Mouse (Mus musculus) hindbrain, embryonic 15.5 days (tissue): ENCODE measurements around the gene Mospd1. TPM values are rescaled to one million over a fixed set of nuclear protein-coding genes. Genes with fewer than 3 reads are reported as not detected.

ENCODE experiments used
- ATAC-seq: fragments of 200-750 bp; cut with Nextera tagmentation; 2 replicates; pipeline ENCODE4 v1.8.0; 2017; ENCODE audit warnings: low read depth, moderate number of reproducible peaks, moderate TSS enrichment; ENCODE audit not compliant: low FRiP score
- H3K27ac ChIP-seq: fragments of 300-500 bp; sonication (generic); replicated peaks from 2 replicates; pipeline ENCODE4 v1.5.1; 2015; ENCODE audit warnings: mild to moderate bottlenecking, inconsistent platforms
- H3K27me3 ChIP-seq: fragments of 300-500 bp; sonication (generic); 2 replicates; pipeline ENCODE4 v1.6.1; 2015; ENCODE audit warnings: control low read depth, inconsistent platforms
- H3K36me3 ChIP-seq: fragments of 300-500 bp; sonication (generic); 2 replicates; pipeline ENCODE4 v1.6.1; 2015; ENCODE audit warnings: control low read depth, inconsistent platforms
- H3K4me1 ChIP-seq: fragments of 300-500 bp; sonication (generic); replicated peaks from 2 replicates; pipeline ENCODE4 v1.6.1; 2015; ENCODE audit warnings: control low read depth, inconsistent platforms
- H3K4me2 ChIP-seq: fragments of 300-500 bp; sonication (generic); 2 replicates; pipeline ENCODE4 v1.6.1; 2015; ENCODE audit warnings: moderate library complexity, mild to moderate bottlenecking, inconsistent platforms
- H3K4me3 ChIP-seq: fragments of 300-500 bp; sonication (generic); 2 replicates; pipeline ENCODE4 v1.5.1; 2015; ENCODE audit warnings: mild to moderate bottlenecking, inconsistent platforms
- H3K9ac ChIP-seq: fragments of 300-500 bp; sonication (generic); 2 replicates; pipeline ENCODE4 v1.6.1; 2015; ENCODE audit warnings: inconsistent platforms
- H3K9me3 ChIP-seq: fragments of 300-500 bp; sonication (generic); 2 replicates; pipeline ENCODE4 v1.6.1; 2016; ENCODE audit warnings: control low read depth, inconsistent platforms
- WGBS: fragments of 180-500 bp; shearing (Covaris S2); methylation state at CpG from one replicate; pipeline ENCODE4 v1.1.7; 2015; 5-methylcytosine and 5-hydroxymethylcytosine counted together
- polyA plus RNA-seq: library from polyadenylated mRNA; unstranded; fragments of >200 nt; fragmentation: Nextera tagmentation; extraction: Ambion mirVana; gene quantifications from 2 replicates; pipeline ENCODE4 v1.2.1, GENCODE M21; 2015

Gene Mospd1
- polyA plus RNA-seq: 42.8 and 43.6 TPM in 2 replicates

DNA sequence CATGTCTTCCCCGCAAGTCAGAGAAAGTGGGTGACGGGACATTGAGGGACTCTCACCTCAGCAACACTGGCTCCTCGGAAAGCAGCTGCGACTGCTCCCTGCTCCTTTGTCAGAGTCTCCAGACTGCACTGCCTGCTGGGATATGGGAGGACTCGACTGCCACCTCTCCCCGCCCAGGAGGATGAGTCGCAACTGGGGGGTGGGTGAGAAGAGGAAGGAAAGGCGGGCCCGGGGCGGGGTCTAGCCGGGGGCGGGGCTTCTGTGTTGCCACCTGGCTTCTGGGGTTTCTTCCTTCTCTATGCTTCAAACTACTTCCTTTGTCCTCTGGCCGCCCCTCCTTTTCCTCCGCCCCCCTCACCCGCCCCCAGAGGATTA, at the start of gene Mospd1:
Gene Mospd1, minus strand, starts transcription at position 137 of the 375 bp plus-strand sequence.
- Histone ChIP-seq H3K27me3 (no peaks in the 10 kb centered on the region), H3K27ac (peak within 1 kb of the TSS; percentile 81), H3K4me2 (peak within 1 kb of the TSS; percentile 58), H3K9me3 (no peaks in the 10 kb centered on the region), H3K36me3 (no peaks in the 10 kb centered on the region), H3K4me1 (peaks cover 4% of the 10 kb centered on the region), H3K9ac (peak within 1 kb of the TSS; percentile 60), H3K4me3 (peak within 1 kb of the TSS; percentile 65)
- 9% methylated on average over 11 of the region's 15 CpGs for WGBS
- peak; percentile 99 for ATAC-seq

DNA sequence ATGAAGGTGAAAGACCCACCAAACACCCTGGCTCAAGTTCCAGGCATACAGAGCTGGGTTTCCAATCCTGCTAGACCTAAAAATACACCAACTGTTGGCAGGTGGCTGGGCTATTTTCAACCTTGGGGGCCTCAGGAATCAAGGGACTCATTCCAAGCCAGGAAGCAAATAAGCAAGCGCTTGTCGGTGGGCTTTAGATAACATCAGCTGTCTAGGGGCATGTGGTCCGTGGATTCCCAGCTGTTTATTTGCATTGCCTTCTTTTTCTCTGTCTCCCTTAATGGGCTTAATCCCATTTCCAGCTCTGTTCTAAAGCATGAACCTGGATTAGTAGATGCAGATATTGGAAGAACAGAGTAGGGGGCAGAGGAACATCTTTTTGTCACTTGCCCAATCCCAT, 16.1 kb upstream of the Mospd1 start:
- no peak for ATAC-seq
- Histone ChIP-seq H3K4me2 (no peak overlapping the region), H3K4me3 (no peak overlapping the region), H3K27me3 (no peaks in the 10 kb centered on the region), H3K36me3 (no peaks in the 10 kb centered on the region), H3K9ac (no peak overlapping the region), H3K9me3 (no peaks in the 10 kb centered on the region), H3K27ac (no peak overlapping the region), H3K4me1 (no peaks in the 10 kb centered on the region)
- WGBS: 68% methylated on average over 3 of the region's 3 CpGs

DNA sequence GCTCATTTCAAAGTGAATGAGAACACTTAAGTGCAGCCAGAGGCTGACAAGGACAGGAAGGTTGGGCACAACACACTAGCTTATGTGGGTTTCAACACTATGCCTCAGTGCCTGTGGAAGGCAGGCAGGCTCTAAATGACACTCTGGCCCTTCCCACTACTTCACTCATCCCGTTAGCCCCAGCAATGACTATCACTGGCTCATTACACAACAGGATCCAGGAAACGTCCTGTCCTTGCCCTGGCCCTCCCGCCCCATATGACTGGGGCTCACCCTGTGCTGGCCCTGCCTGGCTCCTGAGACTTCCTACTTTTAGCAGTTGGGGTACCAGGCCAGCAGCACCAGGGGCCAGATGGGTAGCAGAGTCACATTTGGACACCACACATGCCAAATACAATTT, 12.8 kb upstream of the Mospd1 start:
- no peaks in the 10 kb centered on the region for H3K4me1 ChIP-seq
- no peak overlapping the region for H3K9ac ChIP-seq
- ATAC-seq: no peak
- H3K4me3 ChIP-seq: no peak overlapping the region
- H3K36me3 ChIP-seq: no peaks in the 10 kb centered on the region
- WGBS: 63% methylated on average over 3 of the region's 3 CpGs
- H3K9me3 ChIP-seq: no peaks in the 10 kb centered on the region
- no peaks in the 10 kb centered on the region for H3K27me3 ChIP-seq
- H3K27ac ChIP-seq: no peak overlapping the region
- no peak overlapping the region for H3K4me2 ChIP-seq

DNA sequence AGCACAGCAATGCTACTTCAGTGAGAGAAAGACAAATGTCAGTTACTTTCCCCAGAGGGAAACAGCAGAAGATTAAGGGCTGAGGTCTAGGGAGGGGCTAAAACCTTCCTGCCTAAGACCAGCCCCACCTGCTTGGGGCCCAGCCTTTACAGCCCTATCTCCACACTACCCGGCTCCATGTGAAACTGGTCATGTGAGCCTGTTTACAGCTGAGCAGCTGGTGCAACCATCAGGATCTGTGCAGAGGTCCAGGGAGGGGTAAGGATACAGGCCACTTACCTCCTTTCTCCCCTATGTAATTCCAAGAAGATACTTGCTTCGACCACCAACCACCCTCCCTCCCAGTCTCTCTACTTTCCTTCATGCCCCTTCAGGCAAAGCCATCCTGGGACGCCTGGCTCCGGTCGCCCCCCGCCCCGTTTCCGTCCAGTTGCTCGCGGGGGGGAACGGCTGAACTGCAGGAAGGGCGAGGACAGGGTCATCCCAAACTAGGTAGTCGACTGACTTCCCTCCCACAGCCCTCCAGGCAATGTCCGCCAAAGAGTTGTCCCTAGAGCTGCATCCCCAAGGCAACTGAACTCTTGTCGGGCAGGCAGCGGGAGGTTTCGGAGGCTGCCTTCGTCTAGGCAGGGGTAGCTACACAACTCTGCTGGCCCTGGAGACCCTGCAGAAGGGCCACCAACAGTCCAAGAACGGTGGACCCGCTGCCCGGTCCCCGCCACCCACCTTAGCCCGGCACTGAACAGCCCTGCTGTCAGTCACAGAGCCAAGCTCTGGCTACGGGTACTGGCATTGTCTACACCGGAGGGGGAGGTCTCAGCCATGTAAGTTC, 552 bp downstream of the Mospd1 start:
- H3K27ac ChIP-seq: peak overlapping the region; percentile 81
- ATAC-seq: peak; percentile 88
- peak overlapping the region; percentile 60 for H3K9ac ChIP-seq
- peak overlapping the region; percentile 65 for H3K4me3 ChIP-seq
- H3K4me1 ChIP-seq: peaks cover 4% of the 10 kb centered on the region
- H3K36me3 ChIP-seq: no peaks in the 10 kb centered on the region
- no peaks in the 10 kb centered on the region for H3K27me3 ChIP-seq
- WGBS: 18% methylated on average over 25 of the region's 25 CpGs
- H3K4me2 ChIP-seq: peak overlapping the region; percentile 58
- no peaks in the 10 kb centered on the region for H3K9me3 ChIP-seq

GRCm38 (mm10) chrX:53364668-53365383, 5.5 kb downstream of the Mospd1 start:
- ATAC-seq: no peak
- peaks cover 4% of the 10 kb centered on the region for H3K4me1 ChIP-seq
- H3K27ac ChIP-seq: no peak overlapping the region
- no peaks in the 10 kb centered on the region for H3K36me3 ChIP-seq
- H3K4me2 ChIP-seq: no peak overlapping the region
- H3K9me3 ChIP-seq: no peaks in the 10 kb centered on the region
- H3K27me3 ChIP-seq: no peaks in the 10 kb centered on the region
- 82% methylated on average over 7 of the region's 7 CpGs for WGBS
- no peak overlapping the region for H3K9ac ChIP-seq
- H3K4me3 ChIP-seq: no peak overlapping the region

DNA sequence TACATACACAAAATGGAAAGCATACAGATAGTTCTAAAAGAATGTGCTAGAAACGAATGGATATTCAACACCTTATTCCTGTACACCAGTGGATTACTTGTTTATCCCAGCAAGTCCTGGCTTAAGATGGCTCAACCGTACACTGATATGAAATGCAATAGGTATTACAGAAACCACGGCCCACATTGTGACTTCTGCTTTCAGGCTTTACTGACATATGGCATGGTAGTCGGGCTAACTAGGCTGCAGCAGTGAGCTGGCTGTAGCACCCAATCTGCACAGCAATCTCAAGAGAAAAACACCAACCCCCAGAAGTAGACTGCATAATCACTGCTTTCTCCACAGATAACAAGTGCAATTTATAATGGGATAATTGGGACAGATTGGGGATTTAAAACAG, 21.9 kb downstream of the Mospd1 start:
- H3K4me3 ChIP-seq: no peak overlapping the region
- no peak overlapping the region for H3K9ac ChIP-seq
- H3K4me1 ChIP-seq: no peaks in the 10 kb centered on the region
- H3K27me3 ChIP-seq: no peaks in the 10 kb centered on the region
- ATAC-seq: no peak
- 97% methylated on average over 4 of the region's 4 CpGs for WGBS
- peaks cover 5% of the 10 kb centered on the region; the same call in 1 of the 2 replicates for H3K36me3 ChIP-seq
- no peak overlapping the region for H3K4me2 ChIP-seq
- no peaks in the 10 kb centered on the region for H3K9me3 ChIP-seq
- no peak overlapping the region for H3K27ac ChIP-seq

GRCm38 (mm10) chrX:53341531-53341930, 28.8 kb downstream of the Mospd1 start:
- Histone ChIP-seq H3K9me3 (no peaks in the 10 kb centered on the region), H3K27me3 (no peaks in the 10 kb centered on the region), H3K36me3 (no peaks in the 10 kb centered on the region), H3K4me3 (no peak overlapping the region), H3K27ac (no peak overlapping the region), H3K4me2 (no peak overlapping the region), H3K9ac (no peak overlapping the region), H3K4me1 (no peaks in the 10 kb centered on the region)
- no peak for ATAC-seq
- 70% methylated on average over 2 of the region's 2 CpGs for WGBS

DNA sequence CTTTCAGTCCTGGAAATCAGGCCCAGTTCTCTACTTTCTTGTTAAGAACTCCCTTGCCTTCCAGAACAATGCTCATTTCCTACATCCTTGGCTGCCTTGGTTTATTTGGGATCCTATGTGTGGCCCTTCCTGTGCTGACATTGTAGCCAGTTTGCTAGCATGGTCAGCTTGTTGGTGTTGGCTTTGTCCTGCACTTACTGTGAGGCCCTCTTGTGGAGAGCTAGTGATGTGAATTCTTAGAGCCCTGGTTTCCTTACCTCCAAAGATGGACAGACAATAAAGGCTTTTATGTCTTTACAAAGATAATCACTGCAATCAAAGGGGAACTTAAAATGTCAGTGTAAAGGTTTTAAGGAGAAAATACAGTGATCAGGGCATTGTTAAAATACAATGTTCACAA, 32.9 kb downstream of the Mospd1 start:
- no peak for ATAC-seq
- Histone ChIP-seq H3K4me3 (no peak overlapping the region), H3K27me3 (no peaks in the 10 kb centered on the region), H3K9ac (no peak overlapping the region), H3K4me1 (no peaks in the 10 kb centered on the region), H3K4me2 (no peak overlapping the region), H3K9me3 (no peaks in the 10 kb centered on the region), H3K36me3 (no peaks in the 10 kb centered on the region), H3K27ac (no peak overlapping the region)

DNA sequence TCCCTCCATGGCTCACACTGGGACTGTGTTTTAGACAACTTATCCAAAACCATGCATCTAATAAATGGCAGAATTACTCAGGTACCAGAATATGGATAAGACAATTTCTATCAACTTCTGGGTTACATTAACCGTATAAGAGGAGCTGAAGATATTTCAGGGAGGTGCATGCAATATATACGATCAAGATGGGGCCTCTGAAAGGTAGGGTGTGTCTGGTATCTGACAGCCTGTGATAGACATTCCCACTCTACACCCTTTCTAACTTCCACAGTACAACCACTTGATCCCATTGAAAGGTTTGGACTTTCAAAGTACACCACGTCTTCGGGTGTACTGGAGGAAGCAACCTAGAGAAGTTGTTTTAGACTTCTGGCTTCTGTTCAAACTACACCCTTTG, 39.9 kb downstream of the Mospd1 start:
- H3K9me3 ChIP-seq: no peaks in the 10 kb centered on the region
- no peaks in the 10 kb centered on the region for H3K4me1 ChIP-seq
- no peak overlapping the region for H3K27ac ChIP-seq
- H3K4me2 ChIP-seq: no peak overlapping the region
- no peak for ATAC-seq
- no peak overlapping the region for H3K4me3 ChIP-seq
- no peaks in the 10 kb centered on the region for H3K36me3 ChIP-seq
- H3K9ac ChIP-seq: no peak overlapping the region
- 93% methylated on average over 4 of the region's 4 CpGs for WGBS
- H3K27me3 ChIP-seq: no peaks in the 10 kb centered on the region

- no peak overlapping the region for H3K4me2 ChIP-seq
- H3K9me3 ChIP-seq: no peaks in the 10 kb centered on the region
- no peak overlapping the region for H3K9ac ChIP-seq
- ATAC-seq: no peak
- 74% methylated on average over 4 of the region's 4 CpGs for WGBS
- no peaks in the 10 kb centered on the region for H3K36me3 ChIP-seq
- H3K27me3 ChIP-seq: no peaks in the 10 kb centered on the region
- no peak overlapping the region for H3K4me3 ChIP-seq
- H3K27ac ChIP-seq: no peak overlapping the region
- no peaks in the 10 kb centered on the region for H3K4me1 ChIP-seq
Measured at GRCm38 (mm10) chrX:53321111-53321510, 49.2 kb downstream of the Mospd1 start.

DNA sequence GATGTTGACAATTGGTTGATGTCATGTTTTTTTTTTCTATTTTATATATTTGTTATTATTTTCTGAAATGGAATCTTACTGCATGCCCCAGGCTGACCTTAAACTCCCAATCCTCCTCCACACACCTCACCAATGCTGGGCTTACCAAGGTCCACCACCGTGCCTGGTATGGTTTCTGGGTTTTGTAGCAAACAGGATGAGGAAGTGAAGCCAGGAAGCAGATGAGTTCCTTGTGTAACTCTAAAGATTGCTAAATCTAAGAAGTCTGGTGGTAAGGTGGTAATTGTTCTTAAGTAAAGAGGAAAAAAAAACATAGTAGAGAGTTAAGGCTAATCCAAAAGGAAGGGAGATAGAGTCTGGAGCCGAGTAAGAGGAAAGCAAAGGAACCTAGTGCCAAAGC, 49.7 kb downstream of the Mospd1 start:
- no peak overlapping the region for H3K9ac ChIP-seq
- H3K4me1 ChIP-seq: no peaks in the 10 kb centered on the region
- ATAC-seq: no peak
- no peaks in the 10 kb centered on the region for H3K27me3 ChIP-seq
- 78% methylated on average over 2 of the region's 2 CpGs for WGBS
- H3K4me3 ChIP-seq: no peak overlapping the region
- H3K27ac ChIP-seq: no peak overlapping the region
- H3K9me3 ChIP-seq: no peaks in the 10 kb centered on the region
- no peak overlapping the region for H3K4me2 ChIP-seq
- H3K36me3 ChIP-seq: no peaks in the 10 kb centered on the region
